Mouse (Mus musculus) forebrain, postnatal 0 days (tissue): Measurements from ENCODE around the gene Arl8a. TPM values are rescaled to one million over a fixed set of nuclear protein-coding genes. Genes with fewer than 3 reads are reported as not detected.

ENCODE experiments used
- ATAC-seq: fragments of 200-750 bp; cut with Nextera tagmentation; 2 replicates; pipeline ENCODE4 v1.8.0; 2017; ENCODE audit warnings: mild to moderate bottlenecking, moderate library complexity
- DNase-seq: peaks from one replicate; pipeline ENCODE4 v3.0.0-alpha.2; 2015
- H3K27ac ChIP-seq: fragments of 300-500 bp; sonication (generic); 2 replicates; pipeline ENCODE4 v1.5.1; 2014; ENCODE audit warnings: low read depth, mild to moderate bottlenecking, antibody characterized with exemption, low read length, moderate library complexity, mixed read lengths
- H3K27me3 ChIP-seq: fragments of 300-500 bp; sonication (generic); 2 replicates; pipeline ENCODE4 v1.6.1; 2014; ENCODE audit warnings: mild to moderate bottlenecking, low read length, mixed read lengths; ENCODE audit not compliant: insufficient read depth
- H3K36me3 ChIP-seq: fragments of 300-500 bp; sonication (generic); 2 replicates; pipeline ENCODE4 v1.6.1; 2014; ENCODE audit warnings: mild to moderate bottlenecking, moderate library complexity; ENCODE audit not compliant: insufficient read depth
- H3K4me1 ChIP-seq: fragments of 300-500 bp; sonication (generic); 2 replicates; pipeline ENCODE4 v1.6.1; 2014; ENCODE audit warnings: antibody characterized with exemption; ENCODE audit not compliant: insufficient read depth
- H3K4me2 ChIP-seq: fragments of 300-500 bp; sonication (generic); 2 replicates; pipeline ENCODE4 v1.6.1; 2014; ENCODE audit warnings: low read depth, mild to moderate bottlenecking, moderate library complexity
- H3K4me3 ChIP-seq: fragments of 300-500 bp; sonication (generic); 2 replicates; pipeline ENCODE4 v1.5.1; 2014; ENCODE audit warnings: low read depth, low read length, mixed read lengths
- H3K9ac ChIP-seq: fragments of 300-500 bp; sonication (generic); 2 replicates; pipeline ENCODE4 v1.6.1; 2014; ENCODE audit warnings: mild to moderate bottlenecking
- H3K9me3 ChIP-seq: fragments of 300-500 bp; sonication (generic); 2 replicates; pipeline ENCODE4 v1.6.1; 2016; ENCODE audit warnings: low read length
- CTCF ChIP-seq: sonication (generic); IDR thresholded peaks from 2 replicates; pipeline ENCODE4 v1.5.1; 2016; ENCODE audit warnings: antibody characterized with exemption, control low read depth, low read depth
- WGBS: fragments of 180-500 bp; shearing (Covaris S2); extraction: QIAGEN DNeasy Blood & Tissue Kit; methylation state at CpG from one replicate; pipeline ENCODE4 v1.1.7; 2014; 5-methylcytosine and 5-hydroxymethylcytosine counted together
- polyA plus RNA-seq: library from polyadenylated mRNA; unstranded; fragments of >200 nt; fragmentation: Nextera tagmentation; extraction: Ambion mirVana; gene quantifications from 2 replicates; pipeline ENCODE4 v1.2.1, GENCODE M21; 2015
- total RNA-seq: library from RNA; depleted of rRNA; stranded (reverse); fragments of >200 nt; gene quantifications from 2 replicates; pipeline ENCODE4 v1.2.3, GENCODE M21; 2014

Arl8a gene
- total and polyA plus RNA-seq, 2 experiments from 2014 or later: 344 to 457 TPM

- no peak for DNase-seq
- no peak for ATAC-seq
- Histone ChIP-seq H3K4me1 (no peaks in the 10 kb centered on the region), H3K27ac (no peak overlapping the region), H3K4me2 (no peak overlapping the region), H3K36me3 (no peaks in the 10 kb centered on the region), H3K4me3 (no peak overlapping the region), H3K9me3 (no peaks in the 10 kb centered on the region), H3K27me3 (no peaks in the 10 kb centered on the region), H3K9ac (no peak overlapping the region)
- WGBS: 90% methylated on average over 10 of the region's 10 CpGs
- TF ChIP-seq CTCF: no peak
Observed at GRCm38 (mm10) chr1:135133678-135134435, 12.8 kb upstream of the Arl8a start.

- no peaks in the 10 kb centered on the region for H3K9me3 ChIP-seq
- ATAC-seq (no peak), DNase-seq (no peak)
- H3K9ac ChIP-seq: no peak overlapping the region
- H3K4me2 ChIP-seq: no peak overlapping the region
- WGBS: 87% methylated on average over 8 of the region's 8 CpGs
- TF ChIP-seq CTCF: no peak
- no peak overlapping the region for H3K27ac ChIP-seq
- H3K27me3 ChIP-seq: no peaks in the 10 kb centered on the region
- H3K36me3 ChIP-seq: no peaks in the 10 kb centered on the region
- no peaks in the 10 kb centered on the region for H3K4me1 ChIP-seq
- no peak overlapping the region for H3K4me3 ChIP-seq
Observed at GRCm38 (mm10) chr1:135135111-135135787, 11.4 kb upstream of the Arl8a start.

DNA sequence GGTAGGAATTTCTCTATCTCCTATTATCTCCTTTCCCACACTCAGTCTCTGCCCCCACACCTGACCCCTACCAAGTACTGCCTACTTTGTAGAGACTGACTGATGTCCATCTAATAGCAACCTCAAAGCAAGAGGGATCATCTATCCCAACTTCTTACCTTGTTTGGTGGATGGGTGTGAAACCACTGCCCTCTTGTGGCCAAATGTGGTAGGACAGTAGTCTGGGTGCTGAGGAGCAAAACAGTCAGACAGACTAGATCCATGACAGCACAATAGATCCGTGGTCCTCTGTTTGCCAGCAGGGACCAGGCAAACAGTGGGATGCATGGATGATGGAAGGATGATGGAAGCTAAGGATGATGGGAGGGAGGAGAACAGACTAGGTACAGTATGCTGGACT is 10.1 kb upstream of the Arl8a start:
- H3K27me3 ChIP-seq: no peaks in the 10 kb centered on the region
- 0% methylated on average over 1 of the region's 1 CpGs for WGBS
- ATAC-seq: peak; percentile 78
- H3K9ac ChIP-seq: no peak overlapping the region
- no peaks in the 10 kb centered on the region for H3K36me3 ChIP-seq
- TF ChIP-seq CTCF: peak; percentile 100
- no peak overlapping the region for H3K4me2 ChIP-seq
- no peaks in the 10 kb centered on the region for H3K9me3 ChIP-seq
- DNase-seq: peak; percentile 89
- no peak overlapping the region for H3K27ac ChIP-seq
- no peaks in the 10 kb centered on the region for H3K4me1 ChIP-seq
- no peak overlapping the region for H3K4me3 ChIP-seq

DNA sequence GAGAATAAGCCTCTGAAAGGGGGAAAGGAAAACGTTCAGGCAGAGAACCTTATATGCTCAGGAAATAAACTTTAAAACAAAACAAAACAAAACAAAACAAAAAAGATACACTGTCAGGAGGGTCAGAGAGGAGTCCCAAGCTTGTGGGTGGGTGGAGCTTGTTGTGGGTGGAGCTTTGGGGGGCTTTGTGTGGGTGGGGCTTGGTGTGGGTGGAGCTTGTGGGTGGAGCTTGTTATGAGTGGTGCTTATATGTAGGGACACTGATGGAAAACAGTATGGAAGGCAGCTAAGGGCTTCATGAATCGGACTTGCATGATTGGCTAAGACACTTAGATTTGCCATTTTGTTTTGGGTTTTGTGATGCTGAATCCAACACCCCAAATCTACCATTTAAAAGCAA is 6.7 kb upstream of the Arl8a start:
- 75% methylated on average over 2 of the region's 2 CpGs for WGBS
- H3K27me3 ChIP-seq: no peaks in the 10 kb centered on the region
- no peaks in the 10 kb centered on the region for H3K4me1 ChIP-seq
- H3K9ac ChIP-seq: no peak overlapping the region
- DNase-seq (no peak), ATAC-seq (no peak)
- no peak overlapping the region for H3K4me2 ChIP-seq
- no peak for TF ChIP-seq CTCF
- no peaks in the 10 kb centered on the region for H3K9me3 ChIP-seq
- no peaks in the 10 kb centered on the region for H3K36me3 ChIP-seq
- no peak overlapping the region for H3K27ac ChIP-seq
- no peak overlapping the region for H3K4me3 ChIP-seq

- TF ChIP-seq CTCF: no peak
- H3K27ac ChIP-seq: no peak overlapping the region
- H3K36me3 ChIP-seq: no peaks in the 10 kb centered on the region
- ATAC-seq: no peak
- no peak overlapping the region for H3K9ac ChIP-seq
- 73% methylated on average over 2 of the region's 2 CpGs for WGBS
- H3K4me3 ChIP-seq: no peak overlapping the region
- H3K4me1 ChIP-seq: no peaks in the 10 kb centered on the region; the same call in 1 of the 2 replicates
- no peak overlapping the region for H3K4me2 ChIP-seq
- no peaks in the 10 kb centered on the region for H3K27me3 ChIP-seq
- H3K9me3 ChIP-seq: no peaks in the 10 kb centered on the region
- no peak for DNase-seq
Observed at GRCm38 (mm10) chr1:135142452-135142851, 4.2 kb upstream of the Arl8a start.

DNA sequence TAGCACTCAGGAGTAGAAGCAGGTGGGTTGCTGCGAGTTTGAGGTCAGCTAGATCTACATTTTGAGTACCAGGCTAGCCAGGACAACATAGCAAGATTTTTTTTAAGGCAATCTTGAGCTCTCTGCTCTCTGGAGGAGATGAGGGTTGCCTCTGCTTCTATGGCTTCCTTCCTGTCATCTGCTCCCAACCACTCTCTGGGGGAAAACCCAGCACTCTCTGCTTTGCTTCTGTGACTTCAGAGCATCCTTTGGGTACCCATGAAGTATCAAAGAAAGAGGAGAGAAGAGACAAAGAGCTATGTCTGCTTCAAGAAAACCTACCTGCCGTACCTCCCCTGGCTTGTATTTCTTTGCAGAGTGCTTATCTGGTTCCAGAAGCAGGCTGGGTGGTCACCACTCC is 2.7 kb upstream of the Arl8a start:
- H3K4me2 ChIP-seq: no peak overlapping the region
- no peak overlapping the region for H3K27ac ChIP-seq
- no peaks in the 10 kb centered on the region; the same call in 1 of the 2 replicates for H3K4me1 ChIP-seq
- H3K4me3 ChIP-seq: no peak overlapping the region
- H3K27me3 ChIP-seq: no peaks in the 10 kb centered on the region
- no peaks in the 10 kb centered on the region for H3K9me3 ChIP-seq
- ATAC-seq: no peak
- H3K9ac ChIP-seq: no peak overlapping the region
- DNase-seq: no peak
- WGBS: 90% methylated on average over 2 of the region's 2 CpGs
- H3K36me3 ChIP-seq: no peaks in the 10 kb centered on the region
- TF ChIP-seq CTCF: no peak

- DNase-seq (peak; percentile 84), ATAC-seq (peak; percentile 56)
- WGBS: under 1% methylated on average over 66 of the region's 69 CpGs
- Histone ChIP-seq H3K36me3 (0 out of 2 replicates have a peak, but pooled peaks cover 10% of the 10 kb centered on the region), H3K9me3 (no peaks in the 10 kb centered on the region), H3K27ac (peak overlapping the region; percentile 97), H3K4me3 (peak overlapping the region; percentile 98), H3K4me1 (peaks cover 6% of the 10 kb centered on the region), H3K27me3 (no peaks in the 10 kb centered on the region), H3K9ac (peak overlapping the region; percentile 99), H3K4me2 (peak overlapping the region; percentile 91)
- no peak for TF ChIP-seq CTCF
Observed at GRCm38 (mm10) chr1:135146946-135147701, 500 bp downstream of the Arl8a start.
